Mouse (Mus musculus): ENCODE data around the gene Ccdc188. TPM values are rescaled to one million over a fixed set of nuclear protein-coding genes. Genes with fewer than 3 reads are reported as not detected.

The Ccdc188 gene
- total RNA-seq, 4 experiments from 2014 or later: not detected

Other genes starting within 250 kb of the Ccdc188 start
- not detected for gene Vpreb2, start 237.5 kb upstream of the Ccdc188 start, total RNA-seq (2022)
- gene Dgcr6, start 165.0 kb upstream of the Ccdc188 start, total RNA-seq (2022): 10 to 100 TPM; 48.2 to 56.8 (median 51.2) TPM
- gene Prodh, start 127.7 kb upstream of the Ccdc188 start, total RNA-seq (2022): 10 to 100 TPM in 2 of 4 experiments, 1 to 10 TPM in 2; 7.8 to 16.8 (median 9.7) TPM
- under 1 TPM in 1 of 4 experiments, not detected in 3; 0.15 TPM for gene Rtn4r, start 90.2 kb upstream of the Ccdc188 start, total RNA-seq (2022)
- gene Zdhhc8, start 17.3 kb downstream of the Ccdc188 start, total RNA-seq (2022): 10 to 100 TPM; 22.8 to 29.6 (median 26.2) TPM
- 10 to 100 TPM in 2 of 4 experiments, 1 to 10 TPM in 2; 7.9 to 11.4 (median 9.3) TPM for gene Trmt2a, start 30.8 kb downstream of the Ccdc188 start, total RNA-seq (2022)
- 10 to 100 TPM; 15.8 to 20.5 (median 19.1) TPM for gene Ranbp1, start 30.9 kb downstream of the Ccdc188 start, total RNA-seq (2022)
- not detected for gene Gm49776, start 40.4 kb downstream of the Ccdc188 start, total RNA-seq (2022)
- gene Dgcr8, start 71.4 kb downstream of the Ccdc188 start, total RNA-seq (2022): 10 to 100 TPM; 10.7 to 14.7 (median 12.5) TPM
- 10 to 100 TPM; 29.9 to 53.4 (median 43.1) TPM for gene Tango2, start 130.2 kb downstream of the Ccdc188 start, total RNA-seq (2022)
- gene Arvcf, start 130.3 kb downstream of the Ccdc188 start, total RNA-seq (2022): 10 to 100 TPM in 2 of 4 experiments, 1 to 10 TPM in 2; 7.8 to 12.7 (median 9.9) TPM
- gene Txnrd2, start 208.5 kb downstream of the Ccdc188 start, total RNA-seq (2022): 10 to 100 TPM; 17.2 to 23.5 (median 21.3) TPM
- gene Comt, start 209.0 kb downstream of the Ccdc188 start, total RNA-seq (2022): 10 to 100 TPM; 36.7 to 39.9 (median 38.5) TPM

Data from gastrocnemius, adult 8-10 months (tissue).